Mouse (Mus musculus): Measurements from ENCODE around the gene Zfp184. TPM values are rescaled to one million over a fixed set of nuclear protein-coding genes. Genes with fewer than 3 reads are reported as not detected.

Zfp184 gene
- total RNA-seq, 2 experiments from 2014 or later, result 3.4 to 3.8 TPM

DNA sequence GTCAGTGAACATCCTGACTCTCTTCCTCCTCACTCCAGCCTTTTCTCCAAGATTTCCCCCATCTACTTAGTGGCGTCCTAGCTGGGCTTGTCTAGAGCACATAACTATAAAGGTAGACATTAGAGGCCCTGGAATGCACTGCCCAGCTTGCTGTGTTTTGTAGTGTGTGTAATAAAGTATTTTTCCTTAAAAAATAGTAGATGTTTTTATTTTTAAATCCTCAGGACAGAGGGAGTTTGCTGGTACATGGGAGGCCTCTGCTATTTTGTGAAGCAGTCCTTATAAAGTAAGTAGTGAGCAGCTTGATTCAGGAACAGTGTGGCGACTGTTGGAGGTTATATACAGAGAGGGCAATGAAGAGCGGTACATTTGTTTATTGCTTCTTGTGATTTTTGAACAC lies 63.8 kb downstream of the Zfp184 start:
- no peak for DNase-seq (ENCODE audit: low spot score in 2 of 2)

DNA sequence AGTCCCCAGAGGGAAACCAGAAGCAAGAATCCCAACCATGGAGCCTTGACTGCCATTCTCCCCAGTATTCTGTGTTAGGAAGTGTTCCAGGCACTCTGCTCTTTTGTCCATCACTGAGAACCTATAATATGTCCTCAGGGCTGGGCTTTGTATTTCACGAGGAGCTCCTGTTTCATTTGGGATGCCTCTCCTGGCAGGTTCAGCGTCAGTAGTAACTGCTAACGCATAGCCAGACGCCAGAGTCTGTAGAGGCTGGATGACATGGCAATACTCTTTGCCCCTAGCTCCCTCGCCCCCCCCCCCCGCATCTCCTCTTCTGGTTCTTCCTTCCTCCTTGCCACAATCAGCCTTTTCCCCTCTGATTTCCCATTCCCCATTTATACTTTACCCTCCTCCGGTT lies 64.7 kb downstream of the Zfp184 start, which contains the start of gene Prss16:
TSS of gene Prss16 (minus strand) at position 101 of the 400 bp plus-strand sequence.
- DNase-seq (ENCODE audit: low spot score in 2 of 2), result no peak

Small RNA genes lying within 50 kb of the gene (microRNA-seq; reads per million reads assigned to microRNA genes)
- gene Gm44456, result 1.1 to 2.0 reads per million in 2 experiments
- 2,451 to 2,508 reads per million in 2 experiments for gene Mir1983

Other genes starting within 250 kb of the Zfp184 start
- not detected for gene Olfr1359, start 247.0 kb upstream of the Zfp184 start, total RNA-seq (2021)
- gene Hist1h2bl, start 229.0 kb upstream of the Zfp184 start, total RNA-seq (2021), result 10 to 100 TPM; 31.7 to 51.2 TPM
- gene Hist1h2ai, start 228.7 kb upstream of the Zfp184 start, total RNA-seq (2021), result 10 to 100 TPM; 17.4 to 55.0 TPM
- 10 to 100 TPM; 68.2 to 84.2 TPM for gene Hist1h3h, start 227.4 kb upstream of the Zfp184 start, total RNA-seq (2021)
- gene Hist1h2bm, start 223.1 kb upstream of the Zfp184 start, total RNA-seq (2021), result 10 to 100 TPM in 1 of 2 experiments, 1 to 10 TPM in 1; 8.6 to 12.7 TPM
- gene Hist1h4j, start 210.0 kb upstream of the Zfp184 start, total RNA-seq (2021), result 10 to 100 TPM; 14.3 to 15.3 TPM
- 100 to 1,000 TPM; 229 to 266 TPM for gene Hist1h4k, start 194.6 kb upstream of the Zfp184 start, total RNA-seq (2021)
- gene Hist1h2ak, start 191.3 kb upstream of the Zfp184 start, total RNA-seq (2021), result 10 to 100 TPM; 17.1 to 19.9 TPM
- 10 to 100 TPM; 18.8 to 20.0 TPM for gene Hist1h2bn, start 191.0 kb upstream of the Zfp184 start, total RNA-seq (2021)
- 10 to 100 TPM; 10.5 to 20.6 TPM for gene Hist1h1b, start 164.5 kb upstream of the Zfp184 start, total RNA-seq (2021)
- 10 to 100 TPM; 59.5 to 93.2 TPM for gene Hist1h3i, start 161.7 kb upstream of the Zfp184 start, total RNA-seq (2021)
- 1 to 10 TPM; 1.7 to 1.8 TPM for gene Hist1h2an, start 157.9 kb upstream of the Zfp184 start, total RNA-seq (2021)
- gene Hist1h2bp, start 157.6 kb upstream of the Zfp184 start, total RNA-seq (2021), result 10 to 100 TPM; 12.3 to 16.4 TPM
- gene Hist1h2bq, start 134.9 kb upstream of the Zfp184 start, total RNA-seq (2021), result 10 to 100 TPM; 47.8 to 64.2 TPM
- 10 to 100 TPM; 28.2 to 31.2 TPM for gene Hist1h2ao, start 134.6 kb upstream of the Zfp184 start, total RNA-seq (2021)
- 100 to 1,000 TPM; 159 to 222 TPM for gene Hist1h4m, start 133.3 kb upstream of the Zfp184 start, total RNA-seq (2021)
- 10 to 100 TPM; 30.8 to 35.7 TPM for gene Hist1h4n, start 112.9 kb upstream of the Zfp184 start, total RNA-seq (2021)
- 10 to 100 TPM; 20.7 to 37.1 TPM for gene Hist1h2ap, start 111.6 kb upstream of the Zfp184 start, total RNA-seq (2021)
- gene Hist1h2br, start 111.4 kb upstream of the Zfp184 start, total RNA-seq (2021), result 10 to 100 TPM; 48.0 to 64.3 TPM
- under 1 TPM in 1 of 2 experiments, not detected in 1; 0.19 TPM for gene Pom121l2, start 36.1 kb downstream of the Zfp184 start, total RNA-seq (2021)
- gene Prss16, start 64.6 kb downstream of the Zfp184 start, total RNA-seq (2021), result under 1 TPM in 1 of 2 experiments, not detected in 1; 0.46 TPM
- 10 to 100 TPM; 60.0 to 62.5 TPM for gene Hist1h2ah, start 90.5 kb downstream of the Zfp184 start, total RNA-seq (2021)
- gene Hist1h2bk, start 90.8 kb downstream of the Zfp184 start, total RNA-seq (2021), result 10 to 100 TPM; 22.2 to 42.1 TPM
- 10 to 100 TPM; 42.3 to 60.3 TPM for gene Hist1h4i, start 96.3 kb downstream of the Zfp184 start, total RNA-seq (2021)
- gene Hist1h2ag, start 97.8 kb downstream of the Zfp184 start, total RNA-seq (2021), result 10 to 100 TPM; 26.7 to 27.2 TPM
- gene Hist1h2bj, start 98.1 kb downstream of the Zfp184 start, total RNA-seq (2021), result 10 to 100 TPM; 17.3 to 22.7 TPM
- not detected for gene Vmn1r188, start 139.3 kb downstream of the Zfp184 start, total RNA-seq (2021)
- not detected for gene Vmn1r189, start 160.7 kb downstream of the Zfp184 start, total RNA-seq (2021)
- gene Vmn1r191, start 238.9 kb downstream of the Zfp184 start, total RNA-seq (2021), result not detected
- not detected for gene Vmn1r192, start 246.0 kb downstream of the Zfp184 start, total RNA-seq (2021)

All from layer of hippocampus, postnatal 14 days (tissue).